Mouse (Mus musculus): ENCODE results near the gene Zfp82.

GRCm38 (mm10) chr7:30090092-30090969, 17.6 kb upstream of the Zfp82 start, which contains the start of the genes Gm26920 and Zfp566:
- no peak for TF ChIP-seq CTCF (conservative IDR thresholded peaks at IDR 0.05; ENCODE audit: low read length)
- TF ChIP-seq NANOG (IDR thresholded peaks at IDR 0.05; ENCODE audit: borderline replicate concordance, low read length): no peak
